Mouse (Mus musculus): Measurements from ENCODE around the gene Gm20479. TPM values are rescaled to one million over a fixed set of nuclear protein-coding genes. Genes with fewer than 3 reads are reported as not detected.

The Gm20479 gene
- polyA plus RNA-seq, 2 experiments = not detected

- ATAC-seq (ENCODE audit: low FRiP score, low read depth) (no peak), DNase-seq (ENCODE audit: low spot score) (no peak)
- Histone ChIP-seq H3K36me3 (ENCODE audit: control insufficient read depth, insufficient read depth, low read length) (peaks cover 17% of the 10 kb centered on the region), H3K4me3 (replicated peaks; ENCODE audit: low read length) (peak overlapping the region; percentile 68), H3K27ac (replicated peaks; ENCODE audit: low read depth, low read length) (no peak overlapping the region), H3K4me2 (replicated peaks; ENCODE audit: low read depth, low read length, severe bottlenecking) (peak overlapping the region; percentile 68), H3K9ac (ENCODE audit: low read depth, low read length, severe bottlenecking) (peak overlapping the region; percentile 43), H3K4me1 (ENCODE audit: control insufficient read depth, insufficient read depth, low read length) (peaks cover 21% of the 10 kb centered on the region), H3K27me3 (ENCODE audit: control insufficient read depth, insufficient read depth, low read length) (peaks cover 14% of the 10 kb centered on the region), H3K9me3 (ENCODE audit: control insufficient read depth, low read length) (no peaks in the 10 kb centered on the region)
- no peak for TF ChIP-seq POLR2A (IDR thresholded peaks at IDR 0.05; ENCODE audit: borderline replicate concordance, extremely low read depth, insufficient read depth, insufficient read length)
- WGBS = 8% methylated on average over 14 of the region's 14 CpGs
Measured at GRCm38 (mm10) chr7:27355261-27355660, 2.0 kb downstream of the Gm20479 start.

GRCm38 (mm10) chr7:27354783-27355182 is 2.4 kb downstream of the Gm20479 start:
- Histone ChIP-seq H3K9me3 (ENCODE audit: control insufficient read depth, low read length) (no peaks in the 10 kb centered on the region), H3K9ac (ENCODE audit: low read depth, low read length, severe bottlenecking) (peak overlapping the region; percentile 43; the same call in 1 of the 2 replicates), H3K4me3 (replicated peaks; ENCODE audit: low read length) (peak overlapping the region; percentile 68), H3K27ac (replicated peaks; ENCODE audit: low read depth, low read length) (no peak overlapping the region), H3K4me1 (ENCODE audit: control insufficient read depth, insufficient read depth, low read length) (peaks cover 21% of the 10 kb centered on the region), H3K4me2 (replicated peaks; ENCODE audit: low read depth, low read length, severe bottlenecking) (peak overlapping the region; percentile 68), H3K27me3 (ENCODE audit: control insufficient read depth, insufficient read depth, low read length) (peaks cover 14% of the 10 kb centered on the region), H3K36me3 (ENCODE audit: control insufficient read depth, insufficient read depth, low read length) (peaks cover 20% of the 10 kb centered on the region)
- WGBS = 46% methylated on average over 4 of the region's 4 CpGs
- ATAC-seq (ENCODE audit: low FRiP score, low read depth) = no peak
- DNase-seq (ENCODE audit: low spot score) = no peak
- TF ChIP-seq POLR2A (IDR thresholded peaks at IDR 0.05; ENCODE audit: borderline replicate concordance, extremely low read depth, insufficient read depth, insufficient read length) = no peak

- ATAC-seq (ENCODE audit: low FRiP score, low read depth) (no peak), DNase-seq (ENCODE audit: low spot score) (peak; percentile 68)
- Histone ChIP-seq H3K27me3 (ENCODE audit: control insufficient read depth, insufficient read depth, low read length) (peaks cover 14% of the 10 kb centered on the region), H3K9ac (ENCODE audit: low read depth, low read length, severe bottlenecking) (no peak overlapping the region), H3K4me3 (replicated peaks; ENCODE audit: low read length) (peak overlapping the region; percentile 68; the same call in 1 of the 2 replicates), H3K9me3 (ENCODE audit: control insufficient read depth, low read length) (no peaks in the 10 kb centered on the region), H3K36me3 (ENCODE audit: control insufficient read depth, insufficient read depth, low read length) (peaks cover 21% of the 10 kb centered on the region), H3K4me1 (ENCODE audit: control insufficient read depth, insufficient read depth, low read length) (peaks cover 21% of the 10 kb centered on the region), H3K27ac (replicated peaks; ENCODE audit: low read depth, low read length) (no peak overlapping the region), H3K4me2 (replicated peaks; ENCODE audit: low read depth, low read length, severe bottlenecking) (peak overlapping the region; percentile 68)
- 26% methylated on average over 6 of the region's 6 CpGs for WGBS
- TF ChIP-seq POLR2A (IDR thresholded peaks at IDR 0.05; ENCODE audit: borderline replicate concordance, extremely low read depth, insufficient read depth, insufficient read length) = no peak
Measured at GRCm38 (mm10) chr7:27354144-27354543, 3.1 kb downstream of the Gm20479 start.

- ATAC-seq (ENCODE audit: low FRiP score, low read depth) (no peak), DNase-seq (ENCODE audit: low spot score) (no peak)
- 19% methylated on average over 6 of the region's 6 CpGs for WGBS
- Histone ChIP-seq H3K9me3 (ENCODE audit: control insufficient read depth, low read length) (no peaks in the 10 kb centered on the region), H3K27me3 (ENCODE audit: control insufficient read depth, insufficient read depth, low read length) (no peaks in the 10 kb centered on the region), H3K4me3 (replicated peaks; ENCODE audit: low read length) (no peak overlapping the region), H3K4me1 (ENCODE audit: control insufficient read depth, insufficient read depth, low read length) (no peaks in the 10 kb centered on the region), H3K27ac (replicated peaks; ENCODE audit: low read depth, low read length) (no peak overlapping the region), H3K4me2 (replicated peaks; ENCODE audit: low read depth, low read length, severe bottlenecking) (no peak overlapping the region), H3K9ac (ENCODE audit: low read depth, low read length, severe bottlenecking) (no peak overlapping the region), H3K36me3 (ENCODE audit: control insufficient read depth, insufficient read depth, low read length) (peaks cover 50% of the 10 kb centered on the region)
- no peak for TF ChIP-seq POLR2A (IDR thresholded peaks at IDR 0.05; ENCODE audit: borderline replicate concordance, extremely low read depth, insufficient read depth, insufficient read length)
Measured at GRCm38 (mm10) chr7:27345444-27345843, 11.8 kb downstream of the Gm20479 start.

- no peak for ATAC-seq (ENCODE audit: low FRiP score, low read depth)
- H3K4me1 ChIP-seq (ENCODE audit: control insufficient read depth, insufficient read depth, low read length) = no peaks in the 10 kb centered on the region
- 60% methylated on average over 4 of the region's 4 CpGs for WGBS
- H3K27me3 ChIP-seq (ENCODE audit: control insufficient read depth, insufficient read depth, low read length) = no peaks in the 10 kb centered on the region
- H3K9me3 ChIP-seq (ENCODE audit: control insufficient read depth, low read length) = no peaks in the 10 kb centered on the region
- no peak overlapping the region for H3K9ac ChIP-seq (ENCODE audit: low read depth, low read length, severe bottlenecking)
- no peak overlapping the region for H3K4me2 ChIP-seq (replicated peaks; ENCODE audit: low read depth, low read length, severe bottlenecking)
- no peak for DNase-seq (ENCODE audit: low spot score)
- TF ChIP-seq POLR2A (IDR thresholded peaks at IDR 0.05; ENCODE audit: borderline replicate concordance, extremely low read depth, insufficient read depth, insufficient read length) = no peak
- no peak overlapping the region for H3K27ac ChIP-seq (replicated peaks; ENCODE audit: low read depth, low read length)
- peaks cover 31% of the 10 kb centered on the region for H3K36me3 ChIP-seq (ENCODE audit: control insufficient read depth, insufficient read depth, low read length)
- H3K4me3 ChIP-seq (replicated peaks; ENCODE audit: low read length) = no peak overlapping the region
Measured at GRCm38 (mm10) chr7:27342595-27342994, 14.6 kb downstream of the Gm20479 start.

GRCm38 (mm10) chr7:27339519-27339918 is 17.7 kb downstream of the Gm20479 start:
- 32% methylated on average over 7 of the region's 7 CpGs for WGBS
- ATAC-seq (ENCODE audit: low FRiP score, low read depth) (no peak), DNase-seq (ENCODE audit: low spot score) (no peak)
- peaks cover 2% of the 10 kb centered on the region; the same call in 1 of the 2 replicates for H3K27me3 ChIP-seq (ENCODE audit: control insufficient read depth, insufficient read depth, low read length)
- no peak overlapping the region for H3K9ac ChIP-seq (ENCODE audit: low read depth, low read length, severe bottlenecking)
- H3K4me1 ChIP-seq (ENCODE audit: control insufficient read depth, insufficient read depth, low read length) = peaks cover 5% of the 10 kb centered on the region; the same call in 1 of the 2 replicates
- no peak overlapping the region for H3K4me2 ChIP-seq (replicated peaks; ENCODE audit: low read depth, low read length, severe bottlenecking)
- no peak for TF ChIP-seq POLR2A (IDR thresholded peaks at IDR 0.05; ENCODE audit: borderline replicate concordance, extremely low read depth, insufficient read depth, insufficient read length)
- no peak overlapping the region for H3K4me3 ChIP-seq (replicated peaks; ENCODE audit: low read length)
- H3K9me3 ChIP-seq (ENCODE audit: control insufficient read depth, low read length) = no peaks in the 10 kb centered on the region
- H3K36me3 ChIP-seq (ENCODE audit: control insufficient read depth, insufficient read depth, low read length) = peaks cover 16% of the 10 kb centered on the region
- no peak overlapping the region for H3K27ac ChIP-seq (replicated peaks; ENCODE audit: low read depth, low read length)

Measured in limb, embryonic 14.5 days (tissue).